Mouse (Mus musculus): ENCODE measurements at regions not wholly inside any gene's neighbourhood (a gene's known extent, or its start where the extent isn't known, plus 50 kb on each side); places are given as distances from the start of the nearest gene placed in this dataset.

DNA sequence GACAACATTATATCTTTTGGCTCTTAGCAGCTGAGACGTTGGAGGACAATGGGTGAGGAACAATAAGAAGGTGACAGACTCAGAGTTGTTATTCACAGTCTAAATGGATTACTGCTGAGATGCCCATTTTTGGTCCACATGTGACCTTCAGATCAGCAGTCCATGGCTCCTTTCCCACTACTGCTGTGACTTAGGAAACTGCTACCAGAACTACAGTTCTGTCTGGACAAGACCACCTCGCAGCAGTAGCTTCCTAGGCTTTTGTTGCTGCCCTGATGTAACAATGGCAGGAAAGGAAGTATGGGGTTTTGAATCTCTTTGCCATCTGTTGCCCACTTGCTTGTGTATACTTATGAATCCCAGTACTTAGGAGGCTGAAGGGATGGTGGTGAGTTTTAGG is 135.6 kb upstream of the Pls3 start:
- DNase-seq, result no peak

DNA sequence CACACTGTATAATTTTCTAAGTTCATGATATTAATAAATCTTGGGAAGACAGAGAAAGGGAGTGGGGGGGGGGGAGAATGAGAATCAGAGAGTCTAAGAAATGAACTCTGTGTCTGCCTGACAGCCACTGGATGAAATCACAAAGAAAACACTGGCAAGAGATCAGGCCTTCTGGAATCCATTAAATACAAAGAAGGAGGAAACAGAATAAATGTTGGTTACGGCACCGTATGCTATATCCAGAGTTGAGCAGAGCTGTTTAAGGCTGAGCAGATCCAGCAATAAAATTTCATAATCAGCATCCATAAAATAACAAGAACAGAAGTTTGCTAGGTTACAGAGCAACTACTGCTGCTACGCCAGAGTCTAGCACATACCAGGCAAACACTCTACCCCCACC is 103.6 kb upstream of the Pls3 start:
- DNase-seq, result peak; percentile 7

DNA sequence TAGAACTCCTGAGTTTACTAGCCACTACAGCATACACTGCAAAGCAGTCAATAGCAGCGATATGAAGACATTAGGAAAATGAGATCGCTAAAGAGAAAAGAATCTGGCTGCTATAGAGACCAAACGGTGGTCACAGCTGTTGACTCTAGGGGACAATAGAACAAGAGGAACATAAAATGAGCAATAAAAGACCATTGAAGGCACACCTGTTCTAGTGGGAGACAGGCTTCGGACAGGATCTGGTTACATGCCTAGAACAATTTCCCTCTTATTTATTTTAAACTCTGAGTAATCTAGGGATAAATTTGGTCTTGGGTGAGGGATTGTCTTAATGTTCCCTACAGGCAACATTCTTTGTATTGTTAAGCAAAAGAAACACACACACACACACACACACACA is 99.7 kb upstream of the Pls3 start:
- no peak for DNase-seq

DNA sequence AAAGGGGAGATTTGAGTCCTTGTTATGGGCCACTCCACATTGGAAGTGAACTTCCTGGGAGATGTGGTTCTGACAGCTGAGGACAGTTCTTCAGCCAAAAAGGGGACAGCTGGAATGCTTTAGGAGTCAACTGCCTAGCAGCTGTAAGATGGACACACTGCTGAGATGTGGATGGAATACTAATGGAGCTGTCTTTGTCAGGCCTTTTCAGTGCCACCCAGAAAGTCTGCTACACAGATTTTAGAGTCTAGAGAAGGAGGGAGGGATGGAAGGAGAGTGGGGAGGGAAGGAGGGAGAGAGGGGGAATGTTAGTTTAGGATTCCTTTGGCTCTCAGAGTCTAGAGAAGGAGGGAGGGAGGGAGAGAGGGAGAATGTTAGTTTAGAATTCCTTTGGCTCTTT is 74.7 kb upstream of the Pls3 start:
- DNase-seq, result peak; percentile 16

DNA sequence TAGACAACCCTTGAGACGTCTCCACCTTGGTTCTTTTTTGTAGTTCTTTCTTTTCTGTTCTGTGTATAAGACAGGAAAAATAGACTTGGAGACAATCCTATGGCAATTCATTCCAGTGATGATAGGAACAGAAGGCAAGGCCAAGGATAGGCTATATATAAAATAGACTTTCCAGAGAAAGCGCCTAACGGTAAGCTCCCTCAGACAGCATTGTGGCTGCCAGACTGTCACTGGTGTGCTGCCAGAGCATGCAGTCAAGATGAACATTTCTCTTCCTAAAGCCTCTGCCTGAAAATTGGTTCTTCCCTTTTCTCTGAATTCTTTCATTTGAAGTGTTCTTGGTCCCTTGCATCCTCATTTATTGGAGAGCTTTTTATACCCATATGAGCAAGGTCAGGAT is 53.9 kb upstream of the Pls3 start:
- DNase-seq, result no peak

Measured in embryo, embryonic 11 days (tissue).